Mouse (Mus musculus): Measurements from ENCODE around the gene Dlx3. TPM values are rescaled to one million over a fixed set of nuclear protein-coding genes. Genes with fewer than 3 reads are reported as not detected.

The Dlx3 gene
- 0.01 TPM in 1 of 2 replicates, not detected in the other for polyA plus RNA-seq (2012; rRNA removed)
- not detected in 2 replicates for polyA plus RNA-seq (2014; fragmentation: Nextera tagmentation; extraction: Ambion mirVana)

DNA sequence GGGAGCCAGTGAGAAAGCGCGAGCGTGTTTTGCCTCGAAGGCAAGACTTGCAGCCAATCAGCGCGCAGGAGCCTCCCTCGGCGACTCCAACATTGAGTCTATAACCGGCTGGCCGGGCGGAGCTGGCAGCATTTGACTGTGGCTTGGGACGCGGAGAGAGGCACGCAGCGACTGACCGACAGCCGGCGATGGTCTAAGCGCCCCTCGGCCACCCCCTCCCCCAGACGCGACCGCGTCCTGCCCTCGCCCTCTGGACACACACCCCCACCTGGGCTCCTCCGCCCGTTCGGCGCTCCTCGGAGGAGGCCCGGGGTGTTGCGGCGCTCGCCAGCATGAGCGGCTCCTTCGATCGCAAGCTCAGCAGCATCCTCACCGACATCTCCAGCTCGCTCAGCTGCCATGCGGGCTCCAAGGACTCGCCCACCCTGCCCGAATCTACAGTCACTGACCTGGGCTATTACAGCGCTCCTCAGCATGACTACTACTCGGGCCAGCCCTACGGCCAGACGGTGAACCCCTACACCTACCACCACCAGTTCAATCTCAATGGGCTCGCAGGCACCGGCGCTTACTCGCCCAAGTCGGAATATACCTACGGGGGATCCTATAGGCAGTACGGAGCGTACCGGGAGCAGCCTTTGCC, at the start of gene Dlx3:
Gene Dlx3 (plus strand): TSS at position 130 of the 643 bp plus-strand sequence.
- Histone ChIP-seq H3K4me3 (ENCODE audit: insufficient read depth in 1 of 2, low read depth in 2 of 2, low read length in 2 of 2) (no peak within 1 kb of the TSS), H3K27ac (no peak within 1 kb of the TSS), H3K9ac (replicated peaks) (no peak within 1 kb of the TSS), H3K27me3 (ENCODE audit: control insufficient read depth, insufficient read depth, low read length) (peaks cover 72% of the 10 kb centered on the region), H3K36me3 (replicated peaks; ENCODE audit: control insufficient read depth, insufficient read depth, low read depth) (no peaks in the 10 kb centered on the region), H3K9me3 (ENCODE audit: control insufficient read depth, low read length) (no peaks in the 10 kb centered on the region), H3K4me2 (ENCODE audit: low read depth) (no peak within 1 kb of the TSS), H3K4me1 (replicated peaks; ENCODE audit: control insufficient read depth in 2 of 2, insufficient read depth in 2 of 2, low read length in 1 of 2) (no peaks in the 10 kb centered on the region)
- DNase-seq (ENCODE audit: low read depth in 3 of 3, low spot score in 3 of 3) (no peak), ATAC-seq (ENCODE audit: insufficient read depth) (no peak)
- TF ChIP-seq CTCF (IDR thresholded peaks at IDR 0.05; ENCODE audit: low read depth) (no peak), EP300 (IDR thresholded peaks at IDR 0.05; ENCODE audit: low read depth) (no peak)
- WGBS (ENCODE audit: insufficient replicate concordance), result 1% methylated on average over 55 of the region's 55 CpGs

DNA sequence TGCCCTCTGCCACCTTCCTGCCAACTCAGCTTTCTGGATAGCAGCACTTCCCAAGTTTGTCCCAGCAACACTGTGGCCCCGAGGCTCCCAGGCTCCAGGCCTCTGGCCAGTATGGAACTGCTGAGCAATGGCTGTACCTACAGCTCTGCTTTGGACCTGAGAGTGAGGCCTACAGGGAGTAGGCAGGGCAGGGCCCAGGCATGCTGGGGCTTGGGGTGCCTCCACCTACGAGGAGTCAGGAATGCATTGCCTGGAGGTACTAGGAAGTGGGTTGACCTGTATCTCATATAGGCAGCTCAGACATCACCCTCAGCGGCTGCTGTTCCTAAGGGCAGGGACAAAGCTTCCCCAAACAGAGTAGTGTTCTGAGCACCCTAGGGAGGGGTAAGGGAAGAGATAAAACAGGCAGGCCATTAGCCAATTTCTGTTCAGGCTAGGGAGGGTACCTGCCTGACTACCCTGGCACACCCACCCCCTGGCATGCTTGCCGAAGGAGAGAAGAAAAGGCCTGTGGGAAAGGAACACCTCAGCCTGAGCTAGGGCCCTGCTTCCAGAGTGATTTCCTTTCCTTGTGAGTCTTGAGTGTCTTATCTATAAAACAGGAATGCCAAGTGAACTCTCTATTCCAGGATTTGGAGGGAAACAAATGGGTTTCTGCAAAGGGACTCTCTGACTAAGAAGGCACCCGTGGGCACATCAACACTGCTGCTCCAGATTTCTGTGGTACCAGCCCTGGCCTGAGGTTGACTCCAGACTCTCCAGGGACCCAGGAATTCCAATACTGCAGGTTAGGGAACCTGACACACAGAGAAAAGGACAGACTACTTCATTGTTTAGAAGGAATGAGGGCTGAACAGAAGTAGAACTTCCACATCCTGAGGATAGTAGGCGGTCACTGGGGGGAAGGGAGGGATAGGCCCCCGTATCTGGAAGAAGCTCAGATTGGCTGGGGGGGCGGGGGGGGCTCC, 49.5 kb upstream of the Dlx3 start:
- Histone ChIP-seq H3K4me3 (ENCODE audit: insufficient read depth in 1 of 2, low read depth in 2 of 2, low read length in 2 of 2) (no peak overlapping the region), H3K27me3 (ENCODE audit: control insufficient read depth, insufficient read depth, low read length) (peaks cover 17% of the 10 kb centered on the region), H3K27ac (no peak overlapping the region), H3K9ac (replicated peaks) (no peak overlapping the region), H3K9me3 (ENCODE audit: control insufficient read depth, low read length) (no peaks in the 10 kb centered on the region), H3K36me3 (replicated peaks; ENCODE audit: control insufficient read depth, insufficient read depth, low read depth) (no peaks in the 10 kb centered on the region), H3K4me1 (replicated peaks; ENCODE audit: control insufficient read depth in 2 of 2, insufficient read depth in 2 of 2, low read length in 1 of 2) (peaks cover 0 to 4% of the 10 kb centered on the region in 2 experiments; a peak in 2 of 4 replicates), H3K4me2 (ENCODE audit: low read depth) (no peak overlapping the region)
- ATAC-seq (ENCODE audit: insufficient read depth), result no peak
- TF ChIP-seq EP300 (IDR thresholded peaks at IDR 0.05; ENCODE audit: low read depth), result no peak
- TF ChIP-seq CTCF (IDR thresholded peaks at IDR 0.05; ENCODE audit: low read depth), result no peak
- 44% methylated on average over 8 of the region's 8 CpGs for WGBS (ENCODE audit: insufficient replicate concordance)
- DNase-seq (ENCODE audit: low read depth in 3 of 3, low spot score in 3 of 3), result no peak

DNA sequence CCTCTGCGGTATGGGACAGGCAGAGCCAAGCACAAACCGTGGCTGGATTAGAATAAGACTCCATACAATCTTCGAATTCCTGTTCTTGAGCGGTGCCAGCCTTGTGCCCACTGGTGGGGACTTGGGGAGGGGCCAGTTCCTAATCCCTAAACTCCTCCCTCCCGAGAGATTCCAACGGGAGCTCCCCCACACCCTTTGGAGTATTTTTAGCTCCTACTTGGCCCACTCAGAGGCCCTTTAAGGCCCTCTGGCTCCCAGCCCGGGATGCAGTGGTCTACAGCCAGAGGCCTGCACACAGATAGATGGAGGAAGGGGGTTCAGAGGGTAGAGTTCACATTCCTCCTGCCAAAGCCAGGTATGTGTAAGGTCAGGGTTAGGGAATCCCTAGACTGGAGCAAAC, 48.7 kb upstream of the Dlx3 start:
- Histone ChIP-seq H3K36me3 (replicated peaks; ENCODE audit: control insufficient read depth, insufficient read depth, low read depth) (no peaks in the 10 kb centered on the region), H3K27me3 (ENCODE audit: control insufficient read depth, insufficient read depth, low read length) (peaks cover 25% of the 10 kb centered on the region), H3K27ac (no peak overlapping the region), H3K9me3 (ENCODE audit: control insufficient read depth, low read length) (no peaks in the 10 kb centered on the region), H3K4me2 (ENCODE audit: low read depth) (no peak overlapping the region), H3K9ac (replicated peaks) (no peak overlapping the region), H3K4me3 (ENCODE audit: insufficient read depth in 1 of 2, low read depth in 2 of 2, low read length in 2 of 2) (no peak overlapping the region), H3K4me1 (replicated peaks; ENCODE audit: control insufficient read depth in 2 of 2, insufficient read depth in 2 of 2, low read length in 1 of 2) (peaks cover 0 to 4% of the 10 kb centered on the region in 2 experiments; a peak in 2 of 4 replicates)
- WGBS (ENCODE audit: insufficient replicate concordance), result 46% methylated on average over 7 of the region's 7 CpGs
- no peak for DNase-seq (ENCODE audit: low read depth in 3 of 3, low spot score in 3 of 3)
- ATAC-seq (ENCODE audit: insufficient read depth), result no peak
- TF ChIP-seq EP300 (IDR thresholded peaks at IDR 0.05; ENCODE audit: low read depth) (no peak), CTCF (IDR thresholded peaks at IDR 0.05; ENCODE audit: low read depth) (no peak)

DNA sequence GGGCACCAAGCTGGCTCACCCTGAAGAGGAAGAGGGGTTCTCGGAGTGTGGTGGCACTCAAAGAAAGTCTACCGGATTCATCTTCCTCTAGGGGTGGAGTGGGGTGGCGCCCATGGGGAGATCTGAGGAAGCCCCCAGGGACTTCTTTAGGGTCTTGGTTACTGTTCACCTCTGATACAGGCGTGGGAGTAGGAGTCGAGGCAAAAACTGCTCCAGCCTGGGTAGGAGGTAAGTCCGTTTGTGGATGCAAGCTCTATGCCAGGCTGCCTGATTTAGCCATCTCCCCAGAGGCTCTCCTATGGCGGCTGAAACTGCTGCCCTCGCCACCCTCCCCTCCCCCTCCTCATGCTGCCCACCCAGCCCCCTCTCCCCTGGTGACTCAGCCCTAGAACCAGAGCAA, 47.8 kb upstream of the Dlx3 start:
- Histone ChIP-seq H3K4me2 (ENCODE audit: low read depth) (no peak overlapping the region), H3K27me3 (ENCODE audit: control insufficient read depth, insufficient read depth, low read length) (peaks cover 34% of the 10 kb centered on the region), H3K4me1 (replicated peaks; ENCODE audit: control insufficient read depth in 2 of 2, insufficient read depth in 2 of 2, low read length in 1 of 2) (peaks cover 0 to 4% of the 10 kb centered on the region in 2 experiments; a peak in 2 of 4 replicates)

DNA sequence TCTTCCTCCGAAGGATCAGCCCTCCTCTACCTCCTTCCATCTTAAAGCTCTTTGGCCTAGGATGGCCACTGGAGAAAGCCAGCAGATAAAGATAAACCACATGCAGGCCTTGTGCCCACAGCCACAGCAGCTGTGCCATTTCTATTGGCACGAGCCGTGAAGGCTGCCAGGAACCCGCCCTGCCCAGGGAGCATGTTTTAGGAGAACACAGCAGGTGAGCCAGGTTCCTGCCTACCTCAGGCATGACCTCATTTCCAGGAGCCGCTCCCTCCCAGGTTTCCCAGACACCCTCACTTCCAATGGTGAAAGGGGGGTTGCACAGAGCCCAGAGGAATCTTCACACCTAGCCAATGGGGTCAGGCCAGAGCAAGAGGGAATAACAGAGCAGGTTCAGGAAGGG, 47.1 kb upstream of the Dlx3 start:
- Histone ChIP-seq H3K9me3 (ENCODE audit: control insufficient read depth, low read length) (no peaks in the 10 kb centered on the region), H3K27me3 (ENCODE audit: control insufficient read depth, insufficient read depth, low read length) (peaks cover 41% of the 10 kb centered on the region), H3K27ac (no peak overlapping the region), H3K36me3 (replicated peaks; ENCODE audit: control insufficient read depth, insufficient read depth, low read depth) (no peaks in the 10 kb centered on the region), H3K4me1 (replicated peaks; ENCODE audit: control insufficient read depth in 2 of 2, insufficient read depth in 2 of 2, low read length in 1 of 2) (peaks cover 0 to 7% of the 10 kb centered on the region in 2 experiments; a peak in 2 of 4 replicates), H3K4me3 (ENCODE audit: insufficient read depth in 1 of 2, low read depth in 2 of 2, low read length in 2 of 2) (no peak overlapping the region), H3K4me2 (ENCODE audit: low read depth) (no peak overlapping the region), H3K9ac (replicated peaks) (no peak overlapping the region)
- TF ChIP-seq CTCF (IDR thresholded peaks at IDR 0.05; ENCODE audit: low read depth) (no peak), EP300 (IDR thresholded peaks at IDR 0.05; ENCODE audit: low read depth) (no peak)
- ATAC-seq (ENCODE audit: insufficient read depth), result no peak
- no peak for DNase-seq (ENCODE audit: low read depth in 3 of 3, low spot score in 3 of 3)
- WGBS (ENCODE audit: insufficient replicate concordance), result 51% methylated on average over 5 of the region's 5 CpGs

More for the DNA sequence above, 47.8 kb upstream of the Dlx3 start:
- no peak for TF ChIP-seq CTCF (IDR thresholded peaks at IDR 0.05; ENCODE audit: low read depth)
- TF ChIP-seq EP300 (IDR thresholded peaks at IDR 0.05; ENCODE audit: low read depth), result no peak
- Histone ChIP-seq H3K4me3 (ENCODE audit: insufficient read depth in 1 of 2, low read depth in 2 of 2, low read length in 2 of 2) (no peak overlapping the region), H3K9ac (replicated peaks) (no peak overlapping the region), H3K27ac (no peak overlapping the region), H3K36me3 (replicated peaks; ENCODE audit: control insufficient read depth, insufficient read depth, low read depth) (no peaks in the 10 kb centered on the region), H3K9me3 (ENCODE audit: control insufficient read depth, low read length) (no peaks in the 10 kb centered on the region)
- 59% methylated on average over 8 of the region's 8 CpGs for WGBS (ENCODE audit: insufficient replicate concordance)
- no peak for DNase-seq (ENCODE audit: low read depth in 3 of 3, low spot score in 3 of 3)
- ATAC-seq (ENCODE audit: insufficient read depth), result no peak

Data from liver, embryonic 14.5 days (tissue).